Mouse (Mus musculus): ENCODE measurements around the gene Mlh1.

The Mlh1 gene

DNA sequence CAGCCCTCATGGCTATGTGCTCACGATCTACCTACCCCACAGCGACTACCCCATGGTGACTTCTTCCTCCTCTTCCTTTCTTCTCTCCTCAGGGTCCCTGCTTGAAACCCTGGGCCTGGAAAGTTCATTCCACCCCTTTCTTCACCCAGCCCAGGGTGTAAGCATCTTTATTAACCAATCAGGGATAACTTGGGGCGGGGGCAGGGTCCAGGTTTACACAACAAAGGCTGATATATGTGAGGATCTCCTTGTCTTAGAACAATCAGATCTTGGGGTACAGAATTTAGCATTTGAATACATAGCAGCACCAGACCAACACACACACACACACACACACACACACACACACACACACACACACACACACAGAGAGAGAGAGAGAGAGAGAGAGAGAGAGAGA lies 13.5 kb upstream of the Mlh1 start:
- no peak for DNase-seq

- peak; percentile 11 to 15 for DNase-seq
Measured at GRCm38 (mm10) chr9:111275156-111275555, 3.6 kb upstream of the Mlh1 start.

- DNase-seq = no peak
Measured at GRCm38 (mm10) chr9:111273958-111274357, 2.4 kb upstream of the Mlh1 start.

DNA sequence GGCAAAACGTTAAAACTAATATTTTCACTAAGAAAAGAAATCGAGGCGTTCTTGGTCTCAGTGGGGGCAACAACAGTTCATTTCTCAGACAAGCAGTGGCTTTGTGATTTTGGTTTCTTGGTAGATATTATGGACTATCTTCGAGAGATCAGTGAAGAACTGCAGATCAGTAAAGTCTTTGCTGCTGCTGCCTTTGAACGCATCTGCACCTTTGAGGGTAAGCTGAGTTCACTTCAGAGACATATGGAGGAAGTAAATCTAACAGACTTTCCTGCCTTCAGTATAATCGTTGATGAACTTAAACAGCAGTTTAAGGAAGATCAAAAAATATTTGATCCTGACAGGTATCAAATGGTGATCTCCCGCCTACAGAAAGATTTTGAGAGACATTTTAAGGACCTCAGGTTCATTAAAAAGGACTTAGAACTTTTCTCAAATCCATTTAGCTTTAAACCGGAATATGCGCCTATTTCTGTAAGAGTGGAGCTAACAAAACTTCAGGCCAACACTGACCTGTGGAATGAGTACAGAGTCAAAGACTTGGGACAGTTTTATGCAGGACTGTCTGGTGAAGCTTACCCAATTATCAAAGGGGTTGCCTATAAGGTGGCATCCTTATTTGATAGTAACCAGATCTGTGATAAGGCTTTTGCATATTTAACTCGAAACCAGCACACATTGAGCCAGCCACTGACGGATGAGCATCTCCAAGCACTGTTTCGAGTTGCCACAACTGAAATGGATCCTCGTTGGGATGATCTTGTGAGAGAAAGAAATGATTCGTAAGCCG lies 1.6 kb upstream of the Mlh1 start:
- no peak for DNase-seq

GRCm38 (mm10) chr9:111272356-111272755 lies 765 bp upstream of the Mlh1 start:
- DNase-seq = no peak

- no peak for DNase-seq
Measured at GRCm38 (mm10) chr9:111271056-111271433, 546 bp downstream of the Mlh1 start.

DNA sequence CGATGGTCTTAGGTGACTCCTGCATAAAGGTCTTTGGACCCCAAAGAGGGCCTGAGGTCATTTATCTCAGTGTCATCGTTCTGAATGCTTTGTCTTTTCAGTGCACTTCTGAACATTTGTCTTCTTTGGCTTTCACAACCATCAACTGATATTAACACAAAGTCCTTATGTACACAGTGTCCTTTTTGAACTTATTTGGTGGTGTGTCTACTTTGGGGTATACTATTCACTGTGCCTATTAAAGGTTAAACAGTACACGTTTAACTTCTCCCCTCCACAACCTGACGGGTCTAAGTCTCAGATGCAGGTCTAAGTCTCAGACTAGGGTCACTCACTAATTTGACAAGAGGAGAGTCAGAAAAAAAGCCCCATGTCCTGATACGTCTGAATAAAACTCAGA lies 985 bp downstream of the Mlh1 start:
- no peak for DNase-seq

- DNase-seq = no peak
Measured at GRCm38 (mm10) chr9:111267998-111268397, 3.6 kb downstream of the Mlh1 start.

GRCm38 (mm10) chr9:111261356-111261755 lies 10.2 kb downstream of the Mlh1 start:
- DNase-seq = no peak

- no peak for DNase-seq
Measured at GRCm38 (mm10) chr9:111260360-111260985, 11.1 kb downstream of the Mlh1 start.

- DNase-seq = no peak
Measured at GRCm38 (mm10) chr9:111252161-111252869, 19.3 kb downstream of the Mlh1 start.

DNA sequence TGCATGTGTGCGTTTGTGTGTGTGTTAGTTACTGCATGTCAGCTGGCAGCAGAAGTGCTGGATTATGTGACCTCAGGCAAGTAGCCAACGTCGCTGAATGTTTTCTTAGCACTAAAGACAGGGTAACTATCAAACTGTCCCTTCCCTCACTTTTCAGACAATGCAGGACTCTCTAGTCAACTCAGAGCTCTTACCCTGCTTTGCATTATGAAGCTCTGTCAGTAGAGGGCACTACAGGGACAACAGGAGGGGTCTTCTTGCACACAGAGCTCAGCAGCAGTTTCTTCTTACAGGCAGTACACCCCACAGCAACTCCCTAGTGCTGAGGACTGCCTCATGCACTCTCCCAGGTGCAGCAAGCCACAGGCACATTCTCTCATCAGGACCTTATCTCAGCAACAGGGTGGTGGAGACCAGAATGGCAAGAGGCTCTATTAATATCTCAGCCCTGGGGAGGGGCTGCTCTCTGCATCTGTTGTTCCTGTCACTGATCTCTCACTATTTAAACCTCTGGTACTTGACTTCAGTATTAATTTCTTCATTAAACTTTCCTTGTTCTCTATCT lies 23.8 kb downstream of the Mlh1 start:
- DNase-seq = no peak

GRCm38 (mm10) chr9:111245546-111245945 lies 26.0 kb downstream of the Mlh1 start:
- no peak for DNase-seq

GRCm38 (mm10) chr9:111243384-111243783 lies 28.2 kb downstream of the Mlh1 start:
- no peak for DNase-seq

GRCm38 (mm10) chr9:111239821-111240220 lies 31.8 kb downstream of the Mlh1 start:
- DNase-seq = no peak

DNA sequence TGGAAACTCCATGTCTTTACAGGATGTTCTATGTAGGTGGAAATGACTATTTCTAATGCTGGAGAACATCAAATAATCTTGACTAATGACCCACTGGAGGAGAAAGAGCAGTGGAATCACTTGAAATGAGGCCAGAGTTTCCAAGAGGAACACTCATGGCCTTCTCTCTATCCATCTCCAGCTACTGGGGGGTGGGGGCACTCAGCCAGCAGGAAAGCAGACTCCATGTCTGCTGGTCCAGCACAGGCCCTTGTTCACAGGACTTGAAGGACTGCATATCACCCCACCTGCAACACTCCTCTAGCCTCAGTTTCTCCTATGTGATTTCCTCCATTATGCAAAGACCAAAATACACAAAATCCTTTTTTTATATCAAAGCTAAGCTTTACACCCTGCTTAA lies 33.9 kb downstream of the Mlh1 start:
- DNase-seq = no peak

DNA sequence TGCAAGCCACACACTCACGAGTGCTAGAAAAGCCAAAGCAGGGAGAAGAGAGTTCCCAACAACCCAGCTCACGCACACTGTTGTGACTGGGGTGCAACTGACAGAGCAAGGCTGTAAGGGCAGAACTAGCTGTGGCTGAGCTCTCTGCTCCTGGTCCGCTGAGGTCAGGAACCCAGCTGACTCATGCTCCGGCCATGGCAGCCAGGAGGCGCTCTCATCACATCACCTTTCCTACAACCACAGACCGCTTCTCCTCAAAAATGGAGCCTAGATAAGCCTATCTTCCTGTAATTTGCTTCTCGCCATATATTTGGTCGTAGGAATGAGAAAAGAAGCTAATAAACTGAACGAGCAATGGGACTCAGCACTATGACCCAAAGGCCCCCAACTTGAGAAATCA lies 36.9 kb downstream of the Mlh1 start:
- DNase-seq = no peak

DNA sequence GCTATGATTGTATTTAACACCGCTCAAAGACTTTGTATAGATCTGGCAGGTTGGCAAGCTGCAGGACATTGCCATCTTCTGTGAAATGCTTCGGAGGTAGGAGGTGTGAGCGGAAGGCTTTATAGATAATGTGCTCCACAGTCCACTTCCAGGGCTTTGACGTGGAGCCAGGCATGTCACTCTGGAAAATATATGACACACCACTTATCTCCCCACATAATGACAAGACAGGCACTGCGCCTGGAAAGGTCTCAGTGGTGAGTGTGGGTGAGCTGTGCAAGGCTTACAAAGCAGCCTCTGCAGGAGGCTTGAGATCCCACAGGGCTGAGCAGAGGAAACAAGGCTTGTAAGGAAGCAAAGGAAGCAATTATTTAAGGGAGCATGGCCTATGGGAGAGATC lies 43.1 kb downstream of the Mlh1 start:
- DNase-seq = no peak

DNA sequence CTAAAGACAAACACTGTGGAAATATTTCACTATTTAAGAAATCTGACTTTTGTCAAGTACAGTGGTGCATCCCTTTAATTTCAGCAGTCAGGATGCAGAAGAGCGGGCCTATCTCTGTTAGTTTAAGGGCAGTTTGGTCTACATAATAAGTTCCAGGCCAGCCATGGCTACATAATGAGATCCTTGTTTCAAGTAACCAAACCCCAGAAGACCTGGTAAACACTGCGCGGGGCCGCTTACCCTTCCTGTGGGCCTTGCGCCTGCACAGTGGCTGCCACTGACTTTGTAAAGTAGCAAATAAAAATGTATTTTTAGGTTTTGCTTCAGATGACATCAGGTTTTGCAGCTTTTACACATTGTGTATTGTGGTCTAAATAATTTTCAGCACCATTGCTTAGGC lies 48.2 kb downstream of the Mlh1 start:
- DNase-seq = no peak

DNA sequence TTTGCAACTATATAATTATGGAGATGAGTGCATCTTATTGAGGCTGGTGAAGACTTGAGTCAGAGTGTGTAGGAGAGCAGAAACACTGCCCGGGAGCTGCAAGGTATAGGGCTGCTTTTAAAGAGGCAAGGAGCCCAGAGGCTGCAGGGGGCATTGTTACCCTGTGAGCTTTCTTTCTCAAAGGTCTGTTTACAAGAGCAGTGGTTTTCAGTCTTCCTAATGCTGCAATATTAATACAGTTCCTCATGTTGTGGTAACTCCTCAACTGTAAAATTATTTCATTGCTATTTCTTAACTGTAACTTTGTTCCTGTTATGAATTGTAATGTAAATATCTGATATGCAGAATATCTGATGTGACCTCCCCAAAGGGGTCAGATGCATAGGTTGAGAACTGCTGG lies 50.0 kb downstream of the Mlh1 start:
- no peak for DNase-seq

DNA sequence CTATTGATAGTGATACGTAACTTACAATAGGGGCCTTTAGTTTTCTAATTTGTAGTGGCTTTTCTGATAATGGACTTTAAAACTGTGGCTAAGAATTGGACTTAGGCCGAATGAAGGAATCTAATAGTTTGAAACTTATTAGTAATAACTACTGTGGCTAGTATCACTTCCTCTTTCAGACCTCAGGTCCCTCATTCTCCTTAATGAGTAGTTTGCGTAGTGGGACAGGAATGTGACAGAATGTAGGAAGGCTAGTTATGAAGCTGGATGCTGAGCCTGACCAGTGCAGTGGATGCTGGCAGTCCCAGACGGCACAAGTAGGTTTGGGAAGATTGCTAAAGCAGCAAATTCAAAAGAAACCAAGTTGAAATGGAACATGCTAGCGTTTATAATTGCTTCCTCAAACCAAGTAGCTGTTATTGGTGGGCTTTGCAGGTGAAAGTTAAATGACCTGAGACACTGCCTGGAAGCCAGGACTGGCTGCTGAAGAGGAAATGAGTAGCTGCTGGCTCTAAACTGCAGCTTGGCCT lies 51.0 kb downstream of the Mlh1 start:
- no peak for DNase-seq

DNA sequence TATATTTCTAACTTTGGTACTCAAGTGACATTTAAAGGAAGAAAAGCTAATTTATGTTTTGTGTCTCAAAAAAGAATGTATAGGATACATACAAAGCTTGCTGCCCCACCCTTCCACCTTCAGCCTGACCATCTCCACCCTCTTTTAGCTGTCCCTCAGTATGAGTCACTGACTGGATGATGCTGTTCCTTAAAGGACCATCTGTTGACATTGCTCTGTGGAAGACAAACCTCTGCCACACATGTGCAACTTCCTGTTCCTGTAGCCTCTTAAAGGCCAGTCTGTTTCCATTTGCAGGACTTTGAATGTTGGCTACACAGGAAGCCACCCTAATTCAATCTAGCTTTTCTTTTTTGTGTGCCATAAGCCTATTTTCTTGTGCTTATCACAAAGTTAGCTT lies 55.2 kb downstream of the Mlh1 start:
- no peak for DNase-seq

DNA sequence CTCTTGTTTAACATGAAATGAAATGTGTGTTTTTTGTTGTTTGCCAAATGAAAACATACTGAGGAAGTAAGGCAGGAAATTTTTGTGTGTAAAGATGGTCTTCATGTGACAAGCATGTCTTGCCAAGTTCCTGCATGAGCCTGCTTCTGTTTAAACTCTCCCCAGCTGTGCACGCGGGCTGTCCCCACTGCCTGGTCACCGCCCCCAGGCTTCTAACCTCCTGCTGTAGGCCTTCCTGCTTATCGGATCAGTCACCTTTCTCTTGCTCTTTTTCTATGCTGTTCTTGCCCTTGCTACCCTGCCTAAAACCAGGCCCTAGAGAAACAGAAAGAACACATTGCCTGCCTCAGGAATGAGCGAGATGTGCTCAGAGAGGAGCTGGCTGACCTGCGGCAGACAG lies 58.1 kb downstream of the Mlh1 start:
- no peak for DNase-seq
